Mouse (Mus musculus): ENCODE data around the gene Wfdc6b.

DNA sequence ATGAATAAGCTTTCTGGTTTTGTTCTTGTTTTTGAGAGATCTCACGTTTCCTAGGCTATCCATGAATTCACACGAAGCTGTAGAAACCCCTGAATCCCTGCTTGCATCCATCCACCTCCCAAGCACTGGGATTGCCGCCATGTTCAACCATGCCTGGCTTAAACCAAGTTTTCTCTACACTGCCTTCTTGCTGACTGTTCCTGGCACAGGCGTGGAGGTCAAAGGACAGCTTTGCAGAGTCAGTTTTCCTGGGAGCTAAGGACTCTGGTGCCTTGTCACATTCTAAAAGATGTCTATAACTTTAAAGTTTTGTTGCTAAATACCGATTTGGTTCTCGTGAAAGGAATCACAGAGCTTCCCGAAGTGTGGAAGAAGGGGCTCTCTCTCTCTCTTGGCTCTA is 51.5 kb downstream of the Wfdc6b start:
- TF ChIP-seq FLI1 (IDR thresholded peaks at IDR 0.05; ENCODE audit: low read length) (no peak), GATA1 (IDR thresholded peaks at IDR 0.05; ENCODE audit: borderline replicate concordance, low read length) (no peak)
